Mouse (Mus musculus) heart, postnatal 0 days (tissue): ENCODE measurements around the gene Camk1g.

Experiments used
- CTCF ChIP-seq: IDR thresholded peaks from 2 replicates; pipeline ENCODE4 v1.5.1; 2016; ENCODE audit warnings: antibody characterized with exemption, control low read depth, low read depth
- EP300 ChIP-seq: IDR thresholded peaks from 2 replicates; pipeline ENCODE4 v1.6.1; 2016; ENCODE audit warnings: antibody characterized with exemption, low read depth

DNA sequence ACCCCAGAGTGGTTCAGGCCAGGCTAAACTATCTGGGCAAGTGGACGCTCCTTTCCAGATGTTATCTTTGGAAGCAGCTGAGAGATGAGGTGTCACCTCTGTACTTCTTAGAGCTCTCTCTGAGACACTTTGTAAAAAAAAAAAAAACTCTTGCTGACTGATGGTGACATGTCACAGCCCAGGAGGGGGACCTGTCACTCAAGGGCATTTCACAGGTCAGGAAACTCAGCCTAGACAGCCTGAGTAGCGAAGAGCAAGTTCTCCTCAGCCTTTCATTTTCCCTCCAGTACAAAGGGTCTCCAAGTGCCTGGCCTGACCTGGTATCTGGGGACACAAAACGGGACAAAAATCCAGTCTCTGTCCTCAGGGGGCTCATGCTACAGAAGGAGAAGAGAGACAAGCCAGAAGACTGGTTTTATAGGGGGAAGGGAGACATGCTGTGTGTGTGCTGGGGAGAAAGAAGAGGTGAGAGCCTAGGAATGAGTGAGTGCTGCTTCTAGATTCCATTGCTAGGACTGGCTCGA is 32.2 kb downstream of the Camk1g start:
- TF ChIP-seq CTCF (no peak), EP300 (no peak)
